Mouse (Mus musculus) left cerebral cortex, adult 2 months (tissue): ENCODE results near the gene Prr12. TPM values are rescaled to one million over a fixed set of nuclear protein-coding genes. Genes with fewer than 3 reads are reported as not detected.
"Not testable (repeated sequence)": the region's sequence is repeated elsewhere in the genome, so short reads cannot be mapped to it uniquely, and the experiment has no call there.

Experiments
- DNase-seq, 2 experiments: peaks; one replicate each; pipeline ENCODE4 v3.0.0; 2021 to 2022; ENCODE audit warnings: low spot score in 2 of 2, mixed read lengths in 1 of 2; ENCODE audit errors: extremely low spot score in 1 of 2
- H3K27ac ChIP-seq: fragments of 200-600 bp; 2 replicates; pipeline ENCODE4 v1.8.1; 2022
- H3K4me3 ChIP-seq: fragments of 200-600 bp; 2 replicates; pipeline ENCODE4 v1.8.1; 2022
- CTCF ChIP-seq: fragments of 200-600 bp; IDR thresholded peaks from 2 replicates; pipeline ENCODE4 v1.8.1; 2022; ENCODE audit warnings: antibody characterized with exemption, mild to moderate bottlenecking, moderate library complexity
- intact Hi-C: fragments of 180-260 bp; cut with DNase I; formaldehyde crosslinking; loops from one replicate; pipeline ENCODE4 v1.15.1; 2025
- long read RNA-seq, 2 experiments: library from polyadenylated mRNA; stranded (forward); transcript quantifications; one replicate each; pipeline ENCODE4 v2.0.0; 2021; ENCODE audit warnings: borderline mapping rate in 2 of 2
- total RNA-seq, 2 experiments: library from RNA; stranded (reverse); gene quantifications; 2 replicates each; pipeline ENCODE4 v1.2.3; 2021

Gene Prr12
- total RNA-seq = 10 to 100 TPM; 70.0 to 73.4 TPM
- long read RNA-seq, experiment 1, partial matches to known transcripts = 2 of 8 reads
- long read RNA-seq, experiment 1, other reads (novel, unspliced or antisense) = 4 of 8 reads
- long read RNA-seq, experiment 2, partial matches to known transcripts = 5 of 7 reads
- long read RNA-seq, experiment 2, other reads (novel, unspliced or antisense) = 0 of 7 reads

DNA sequence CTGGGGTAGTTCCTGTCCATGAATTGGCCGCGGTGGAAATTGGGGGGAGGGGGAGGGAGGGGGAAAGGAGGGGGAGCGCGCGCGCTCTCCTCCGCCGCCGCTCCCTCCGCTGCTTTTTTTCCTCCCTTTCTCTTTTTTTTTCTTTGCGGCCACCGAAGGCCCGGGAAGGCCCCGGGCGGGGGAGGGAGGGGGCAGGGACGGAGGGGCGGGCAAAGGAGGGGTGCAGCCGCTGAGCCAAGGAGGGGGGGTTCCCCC, at the start of gene Prr12:
Gene Prr12, minus strand, starts transcription at position 20 of the 255 bp plus-strand sequence.
- Histone ChIP-seq H3K27ac (peak within 1 kb of the TSS; percentile 99), H3K4me3 (peak within 1 kb of the TSS; percentile 87)
- no peak for TF ChIP-seq CTCF
- no peak for DNase-seq
- intact Hi-C loops = loop anchor here (2.0 kb wide), 1 partner anchor 36 kb away; the partner anchor contains the start of genes Rras and Scaf1

DNA sequence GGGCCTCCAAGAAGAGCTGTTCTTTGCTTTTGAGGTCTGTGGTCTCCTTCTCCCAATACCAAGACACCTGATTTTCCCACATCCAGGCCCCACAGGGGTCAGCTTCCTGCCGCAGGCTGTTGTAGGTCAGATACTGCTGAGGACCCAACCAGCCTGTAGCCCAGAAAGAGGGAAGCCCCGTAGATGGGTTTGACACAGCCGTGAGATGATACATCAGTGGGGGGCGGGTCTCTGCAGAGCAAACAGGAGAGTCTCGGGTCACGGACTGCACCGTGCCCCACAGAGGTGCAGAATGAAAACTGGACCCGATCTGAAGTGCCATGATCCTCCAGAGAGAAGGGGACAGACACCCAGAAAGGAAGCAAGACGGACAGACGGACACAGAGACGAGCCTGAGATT, 49.8 kb upstream of the Prr12 start:
- TF ChIP-seq CTCF = no peak
- Histone ChIP-seq H3K4me3 (peak overlapping the region; percentile 39), H3K27ac (no peak overlapping the region)
- DNase-seq = no peak
- intact Hi-C loops = no loop called here

DNA sequence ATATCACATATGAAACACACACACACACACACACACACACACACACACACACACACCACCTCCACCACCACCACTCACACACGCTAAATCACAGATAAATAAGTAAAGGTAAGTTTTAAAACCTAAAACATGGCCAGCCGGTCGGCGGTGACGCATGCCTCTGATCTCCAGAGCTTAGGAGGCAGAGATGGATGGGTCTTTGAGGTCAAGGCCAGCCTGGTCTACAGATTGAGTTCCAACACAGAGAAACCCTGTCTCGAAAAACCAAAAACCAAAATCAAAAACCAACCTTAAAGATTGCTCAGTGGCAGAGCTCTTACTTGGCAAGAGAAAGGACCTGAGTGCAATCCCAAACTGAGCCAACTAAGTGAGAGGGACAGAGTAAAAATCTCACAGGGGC, 47.4 kb upstream of the Prr12 start:
- intact Hi-C loops = no loop called here
- DNase-seq = no peak
- TF ChIP-seq CTCF = no peak
- Histone ChIP-seq H3K27ac (no peak overlapping the region), H3K4me3 (no peak overlapping the region)

DNA sequence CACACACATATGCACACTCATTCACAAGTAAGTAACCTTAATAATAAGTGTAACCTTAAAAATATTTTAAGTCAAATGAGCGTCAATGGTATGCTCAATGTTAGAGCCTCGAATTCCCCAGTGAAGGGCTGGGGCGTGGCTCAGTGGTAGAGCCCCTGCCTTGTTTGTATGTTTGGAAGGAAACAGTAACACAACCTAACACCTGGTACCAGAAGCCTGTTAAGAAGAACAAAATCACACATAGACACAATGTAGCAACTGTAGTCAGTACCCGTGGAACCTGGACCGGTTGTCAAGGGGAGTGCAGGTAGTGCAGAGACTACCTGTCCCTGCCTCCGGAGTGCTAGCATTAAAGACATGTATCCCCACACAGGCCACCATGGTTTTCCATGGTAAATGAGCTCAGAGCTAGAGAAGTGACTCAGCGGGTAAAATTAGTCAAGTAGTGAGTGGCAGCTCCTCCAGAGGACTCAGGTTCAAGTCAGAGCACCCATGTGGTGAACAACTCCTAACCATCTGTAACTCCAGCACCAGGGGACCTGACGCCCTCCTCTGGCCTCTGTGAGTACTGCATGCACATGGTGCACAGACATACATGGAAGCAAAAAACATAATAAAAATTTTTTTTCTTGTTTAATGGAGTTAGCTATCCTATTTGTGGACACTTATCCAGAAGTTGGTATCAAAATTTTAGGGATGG, 46.0 kb upstream of the Prr12 start:
- intact Hi-C loops = no loop called here
- DNase-seq = no peak
- no peak overlapping the region for H3K4me3 ChIP-seq
- TF ChIP-seq CTCF = peak; percentile 30
- no peak overlapping the region for H3K27ac ChIP-seq

DNA sequence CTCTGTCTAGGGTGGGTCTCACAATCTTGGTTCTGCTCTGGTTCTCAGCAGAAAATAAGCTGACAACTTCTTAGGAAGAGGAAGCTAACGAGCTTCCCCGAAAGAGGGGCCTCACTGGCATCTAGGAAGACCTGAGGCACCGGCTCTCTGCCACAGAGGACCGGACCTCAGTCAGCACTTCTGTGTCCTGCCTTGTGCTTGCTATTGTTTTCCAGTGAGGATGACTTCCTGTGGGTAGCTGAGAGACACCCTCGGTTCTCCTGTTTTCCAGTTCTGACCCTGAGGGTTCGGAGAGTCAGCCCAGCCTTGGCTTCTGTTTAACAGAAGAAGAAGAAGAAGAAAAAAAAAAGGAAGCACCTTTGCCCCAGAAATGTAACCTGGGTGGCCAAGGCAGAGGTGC, 44.8 kb upstream of the Prr12 start:
- intact Hi-C loops = no loop called here
- DNase-seq = no peak
- TF ChIP-seq CTCF = no peak
- Histone ChIP-seq H3K4me3 (no peak overlapping the region), H3K27ac (no peak overlapping the region)

DNA sequence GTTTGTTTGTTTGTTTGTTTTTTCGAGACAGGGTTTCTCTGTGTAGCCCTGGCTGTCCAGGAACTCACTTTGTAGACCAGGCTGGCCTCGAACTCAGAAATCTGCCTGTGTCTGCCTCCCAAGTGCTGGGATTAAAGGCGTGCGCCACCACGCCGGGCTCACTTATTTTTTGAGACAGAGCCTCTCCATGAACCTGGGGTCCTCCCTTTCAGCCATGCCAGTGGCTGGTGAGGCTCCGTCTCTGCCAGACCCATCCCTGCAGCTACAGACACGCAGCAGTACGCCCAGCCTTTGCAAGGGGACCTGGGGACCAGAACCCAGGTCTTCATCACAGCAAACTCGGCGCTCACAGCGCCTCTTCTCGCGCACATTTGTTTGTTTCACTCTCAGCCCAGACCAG, 43.3 kb upstream of the Prr12 start:
- intact Hi-C loops, DNase-seq, H3K27ac ChIP-seq, H3K4me3 ChIP-seq: not testable (repeated sequence)

DNA sequence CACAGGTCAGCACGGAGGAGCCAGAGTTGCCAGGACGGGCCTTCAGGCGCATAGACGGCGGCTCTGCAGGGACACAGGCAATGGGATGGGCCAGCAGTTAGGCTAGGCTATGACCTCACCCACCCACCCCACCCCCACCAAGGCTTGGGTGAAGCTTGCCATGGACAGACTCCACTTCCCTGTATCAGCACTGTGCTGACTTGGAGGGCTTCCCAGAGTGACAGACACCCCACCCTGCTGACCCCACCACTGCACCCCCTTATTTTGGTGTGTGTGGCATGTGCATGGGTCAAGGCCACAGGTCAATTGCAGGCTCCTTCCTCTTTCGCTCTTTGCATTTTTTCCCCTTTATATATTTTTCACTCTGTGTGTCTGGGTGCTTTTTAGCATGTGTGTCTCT, 42.7 kb upstream of the Prr12 start:
- TF ChIP-seq CTCF = no peak
- Histone ChIP-seq H3K27ac (no peak overlapping the region), H3K4me3 (no peak overlapping the region)
- intact Hi-C loops = no loop called here
- DNase-seq = no peak

DNA sequence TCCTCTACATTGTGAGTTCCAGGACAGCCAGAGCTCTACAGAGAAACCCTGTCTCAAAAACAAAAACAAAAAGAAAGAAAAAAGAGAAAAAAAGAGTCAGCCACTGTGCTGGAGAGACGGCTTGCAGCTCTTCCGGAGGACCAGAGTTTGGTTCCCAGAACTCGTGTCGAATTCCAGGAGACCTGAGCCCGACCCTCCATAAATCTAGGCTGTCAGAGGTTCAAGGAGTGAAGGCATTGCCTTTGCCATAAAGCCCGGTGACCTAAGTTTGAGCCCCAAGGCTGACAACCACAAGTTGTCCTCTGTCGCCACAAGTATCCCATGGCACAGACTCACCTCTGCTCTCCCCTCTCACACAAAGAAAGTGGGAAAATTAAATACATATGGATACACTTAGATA, 41.4 kb upstream of the Prr12 start:
- DNase-seq = no peak
- Histone ChIP-seq H3K4me3 (no peak overlapping the region), H3K27ac (no peak overlapping the region)
- intact Hi-C loops = no loop called here
- TF ChIP-seq CTCF = no peak

DNA sequence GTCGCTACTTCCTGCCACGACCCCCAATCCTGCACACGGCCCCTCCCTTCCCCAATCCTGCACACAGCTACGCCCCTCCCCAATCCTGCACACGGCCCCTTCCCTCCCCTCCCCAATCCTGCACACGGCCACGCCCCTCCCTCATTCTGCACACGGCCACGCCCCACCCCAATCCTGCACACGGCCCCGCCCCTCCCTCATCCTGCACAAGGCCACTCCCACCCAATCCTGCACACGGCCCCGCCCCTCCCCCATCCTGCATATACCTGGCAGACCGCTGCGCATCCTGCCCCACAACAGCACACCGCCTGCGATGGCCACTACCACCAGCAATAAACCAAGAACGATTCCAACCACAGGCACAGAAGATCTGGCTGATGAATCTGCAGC, 40.8 kb upstream of the Prr12 start:
- no peak for TF ChIP-seq CTCF
- no peak for DNase-seq

DNA sequence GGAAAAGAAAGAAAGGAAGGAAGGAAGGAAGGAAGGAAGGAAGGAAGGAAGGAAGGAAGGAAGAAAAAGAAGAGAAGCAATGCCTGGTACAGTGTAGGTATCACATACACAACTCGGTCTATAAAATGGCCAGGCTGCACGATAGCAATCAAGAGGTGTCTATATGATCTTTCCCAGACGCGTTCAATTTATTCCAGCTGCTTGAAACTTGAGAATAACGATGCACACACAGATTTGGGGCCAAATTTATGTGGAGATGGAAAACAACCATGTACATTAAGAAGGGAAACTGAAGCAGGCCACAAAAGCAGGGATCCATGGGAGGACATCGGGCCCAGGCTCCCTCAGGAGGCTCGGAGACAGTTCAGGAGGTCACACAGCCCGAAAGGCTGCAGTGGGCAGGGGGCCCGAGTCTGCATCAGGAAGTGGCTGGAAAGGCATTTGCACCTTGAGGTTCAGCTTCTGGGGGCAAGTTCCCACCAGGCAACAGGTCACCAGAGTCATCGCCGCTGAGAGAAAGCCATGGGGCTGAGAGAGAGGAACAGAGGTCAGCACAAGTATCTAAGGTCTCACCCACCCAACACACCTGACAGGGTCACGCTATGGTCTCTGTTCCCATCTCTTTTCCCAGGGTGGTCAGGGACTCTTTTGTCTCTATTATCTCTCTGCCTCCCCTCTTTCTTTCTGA, 40.3 kb upstream of the Prr12 start:
- Histone ChIP-seq H3K4me3 (no peak overlapping the region), H3K27ac (no peak overlapping the region)
- DNase-seq = no peak
- intact Hi-C loops = no loop called here
- TF ChIP-seq CTCF = no peak

More for the DNA sequence above, 40.8 kb upstream of the Prr12 start:
- H3K4me3 ChIP-seq = no peak overlapping the region
- no peak overlapping the region for H3K27ac ChIP-seq
- intact Hi-C loops = no loop called here

DNA sequence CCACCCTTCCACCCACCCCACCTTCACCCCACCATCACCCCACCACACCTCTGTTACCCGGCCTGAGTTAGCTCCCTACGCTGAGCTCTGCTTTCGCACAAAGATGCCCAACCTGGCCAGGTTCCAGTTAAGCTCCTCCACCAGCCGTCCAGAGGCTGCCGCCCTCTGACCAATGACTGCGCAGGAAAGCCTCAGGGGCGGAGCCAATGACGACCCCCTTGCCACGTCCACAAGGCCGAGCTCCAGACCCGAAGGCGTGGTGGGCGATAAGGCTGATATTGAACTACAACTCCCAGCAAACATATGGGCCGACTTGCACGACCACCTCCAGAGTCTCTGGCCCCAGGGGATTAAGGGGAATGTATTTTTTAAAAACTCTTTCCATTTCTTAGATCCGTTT, 39.4 kb upstream of the Prr12 start, which contains the start of gene Rcn3:
Gene Rcn3, minus strand, starts transcription at position 174 of the 400 bp plus-strand sequence.
- DNase-seq = peak in 1 of 2 experiments; percentile 23
- TF ChIP-seq CTCF = no peak
- Histone ChIP-seq H3K4me3 (peak within 1 kb of the TSS; percentile 18; the same call in 1 of the 2 replicates), H3K27ac (no peak within 1 kb of the TSS)
- intact Hi-C loops = no loop called here

DNA sequence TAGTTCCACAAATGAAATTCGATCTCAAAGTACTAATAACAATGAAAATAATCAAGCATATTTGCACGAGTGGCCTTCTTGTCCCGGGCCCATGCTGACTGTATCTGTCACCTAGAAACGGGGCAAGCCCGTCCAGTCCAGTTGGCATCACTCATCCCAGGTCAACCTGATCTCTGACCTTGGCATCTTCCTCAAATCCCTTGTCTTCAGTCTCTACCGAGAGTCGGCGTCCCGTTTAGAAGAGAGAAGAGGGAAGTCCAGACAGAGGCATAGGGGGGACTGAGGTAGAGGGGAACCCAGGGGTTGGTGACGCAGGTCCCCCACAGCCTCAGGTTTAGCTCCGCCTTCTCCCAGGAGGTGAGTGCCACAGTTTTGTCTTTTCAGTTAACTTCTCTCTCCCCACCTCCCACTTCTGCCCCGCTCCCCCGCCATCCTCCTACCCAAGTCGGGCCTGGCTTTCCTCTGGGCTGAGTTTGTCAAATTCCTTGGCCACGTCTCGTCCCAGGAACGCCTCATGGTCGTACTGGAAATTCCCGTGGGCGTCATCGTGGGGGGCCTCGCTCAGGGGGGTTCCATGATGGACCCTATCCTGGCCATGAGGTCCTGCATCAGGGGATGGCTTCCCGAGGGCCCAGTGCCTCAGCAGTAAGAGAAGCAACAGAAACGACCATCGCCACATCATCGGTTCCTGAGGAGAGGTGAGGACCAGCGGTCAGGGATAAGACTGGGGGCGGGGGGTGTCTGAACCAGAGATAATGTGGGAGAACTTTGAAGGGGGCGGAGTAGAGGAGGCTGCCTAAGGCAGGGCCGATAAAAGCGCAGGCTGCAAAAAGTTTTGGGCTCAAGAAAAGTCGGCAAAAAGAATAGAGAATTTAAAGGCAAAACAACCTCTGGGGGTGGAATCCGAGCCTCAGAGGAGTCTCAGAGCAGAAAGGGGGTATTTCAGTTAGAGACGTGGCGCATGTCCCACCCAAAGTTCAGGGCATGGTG, 38.6 kb upstream of the Prr12 start:
- TF ChIP-seq CTCF = no peak
- H3K4me3 ChIP-seq = peak overlapping the region; percentile 18; the same call in 1 of the 2 replicates
- intact Hi-C loops = no loop called here
- no peak for DNase-seq
- no peak overlapping the region for H3K27ac ChIP-seq
